Mouse (Mus musculus) CD8-positive naive resting alpha-beta T cell, adult 2 months (primary cell): ENCODE measurements around the gene Hrh1.

Experiments
- DNase-seq, 2 experiments: peaks; one replicate each; pipeline ENCODE4 v3.0.0; 2022; ENCODE audit warnings: low read depth in 2 of 2, low spot score in 2 of 2

The Hrh1 gene

GRCm38 (mm10) chr6:114397691-114398217 is at the start of gene Hrh1:
Gene Hrh1, plus strand, starts transcription at chr6:114397936.
- no peak for DNase-seq

GRCm38 (mm10) chr6:114354635-114355034 is 43.1 kb upstream of the Hrh1 start:
- no peak for DNase-seq

GRCm38 (mm10) chr6:114358171-114358570 is 39.6 kb upstream of the Hrh1 start:
- no peak for DNase-seq

GRCm38 (mm10) chr6:114362355-114362754 is 35.4 kb upstream of the Hrh1 start:
- no peak for DNase-seq

- DNase-seq = no peak
These were observed 34.0 kb upstream of the Hrh1 start for GRCm38 (mm10) chr6:114363740-114364139.

- DNase-seq = no peak
These were observed 33.0 kb upstream of the Hrh1 start for GRCm38 (mm10) chr6:114364734-114365133.

GRCm38 (mm10) chr6:114366191-114366590 is 31.5 kb upstream of the Hrh1 start:
- no peak for DNase-seq

GRCm38 (mm10) chr6:114367681-114368080 is 30.1 kb upstream of the Hrh1 start:
- no peak for DNase-seq

- no peak for DNase-seq
These were observed 29.5 kb upstream of the Hrh1 start for GRCm38 (mm10) chr6:114368196-114368595.

GRCm38 (mm10) chr6:114372741-114373140 is 25.0 kb upstream of the Hrh1 start:
- no peak for DNase-seq

GRCm38 (mm10) chr6:114380872-114381271 is 16.9 kb upstream of the Hrh1 start:
- no peak for DNase-seq

GRCm38 (mm10) chr6:114387320-114387719 is 10.4 kb upstream of the Hrh1 start:
- DNase-seq = no peak

GRCm38 (mm10) chr6:114387855-114388254 is 9.9 kb upstream of the Hrh1 start:
- DNase-seq = no peak

- DNase-seq = no peak
These were observed 7.6 kb upstream of the Hrh1 start for GRCm38 (mm10) chr6:114390129-114390528.

GRCm38 (mm10) chr6:114394982-114395381 is 2.8 kb upstream of the Hrh1 start:
- DNase-seq = no peak

- DNase-seq = no peak
These were observed 1.1 kb upstream of the Hrh1 start for GRCm38 (mm10) chr6:114396605-114397004.

- no peak for DNase-seq
These were observed 456 bp upstream of the Hrh1 start for GRCm38 (mm10) chr6:114397280-114397679.

GRCm38 (mm10) chr6:114398626-114399025 is 890 bp downstream of the Hrh1 start:
- DNase-seq = no peak

GRCm38 (mm10) chr6:114400387-114400786 is 2.7 kb downstream of the Hrh1 start:
- DNase-seq = no peak

GRCm38 (mm10) chr6:114400841-114401240 is 3.1 kb downstream of the Hrh1 start:
- no peak for DNase-seq

- DNase-seq = no peak
These were observed 4.4 kb downstream of the Hrh1 start for GRCm38 (mm10) chr6:114402161-114402560.

GRCm38 (mm10) chr6:114403632-114404031 is 5.9 kb downstream of the Hrh1 start:
- DNase-seq = no peak

GRCm38 (mm10) chr6:114404128-114404527 is 6.4 kb downstream of the Hrh1 start:
- no peak for DNase-seq
